Mouse (Mus musculus): ENCODE data around the gene Adad2.

Adad2 gene

GRCm38 (mm10) chr8:119612471-119612870, at the start of gene Adad2:
TSS of gene Adad2 (plus strand) at chr8:119612747.
- DNase-seq (ENCODE audit: extremely low read depth, low read depth, low spot score): no peak

GRCm38 (mm10) chr8:119563849-119564251, 48.7 kb upstream of the Adad2 start:
- DNase-seq (ENCODE audit: extremely low read depth, low read depth, low spot score): no peak

- DNase-seq (ENCODE audit: extremely low read depth, low read depth, low spot score): no peak
Measured at GRCm38 (mm10) chr8:119566367-119566766, 46.2 kb upstream of the Adad2 start.

GRCm38 (mm10) chr8:119568251-119568650, 44.3 kb upstream of the Adad2 start:
- DNase-seq (ENCODE audit: extremely low read depth, low read depth, low spot score): no peak

GRCm38 (mm10) chr8:119568951-119569350, 43.6 kb upstream of the Adad2 start:
- no peak for DNase-seq (ENCODE audit: extremely low read depth, low read depth, low spot score)

- DNase-seq (ENCODE audit: extremely low read depth, low read depth, low spot score): no peak
Measured at GRCm38 (mm10) chr8:119569881-119570280, 42.7 kb upstream of the Adad2 start.

GRCm38 (mm10) chr8:119571135-119571534, 41.4 kb upstream of the Adad2 start:
- no peak for DNase-seq (ENCODE audit: extremely low read depth, low read depth, low spot score)

- no peak for DNase-seq (ENCODE audit: extremely low read depth, low read depth, low spot score)
Measured at GRCm38 (mm10) chr8:119572411-119572810, 40.1 kb upstream of the Adad2 start.

GRCm38 (mm10) chr8:119574437-119575365, 37.8 kb upstream of the Adad2 start, which contains the start of the genes Hsdl1 and Dnaaf1:
TSS of gene Hsdl1 (minus strand) at chr8:119575183.
TSS of gene Dnaaf1 (plus strand) at chr8:119575235.
- DNase-seq (ENCODE audit: extremely low read depth, low read depth, low spot score): no peak

GRCm38 (mm10) chr8:119575366-119575726, 37.2 kb upstream of the Adad2 start:
- DNase-seq (ENCODE audit: extremely low read depth, low read depth, low spot score): no peak

GRCm38 (mm10) chr8:119579096-119579495, 33.5 kb upstream of the Adad2 start:
- no peak for DNase-seq (ENCODE audit: extremely low read depth, low read depth, low spot score)

GRCm38 (mm10) chr8:119580441-119581161, 31.9 kb upstream of the Adad2 start:
- no peak for DNase-seq (ENCODE audit: extremely low read depth, low read depth, low spot score)

GRCm38 (mm10) chr8:119585901-119586300, 26.6 kb upstream of the Adad2 start:
- DNase-seq (ENCODE audit: extremely low read depth, low read depth, low spot score): no peak

- DNase-seq (ENCODE audit: extremely low read depth, low read depth, low spot score): no peak
Measured at GRCm38 (mm10) chr8:119588321-119588720, 24.2 kb upstream of the Adad2 start.

- DNase-seq (ENCODE audit: extremely low read depth, low read depth, low spot score): no peak
Measured at GRCm38 (mm10) chr8:119588844-119589243, 23.7 kb upstream of the Adad2 start.

GRCm38 (mm10) chr8:119590348-119590747, 22.2 kb upstream of the Adad2 start:
- no peak for DNase-seq (ENCODE audit: extremely low read depth, low read depth, low spot score)

GRCm38 (mm10) chr8:119591456-119591855, 21.1 kb upstream of the Adad2 start:
- DNase-seq (ENCODE audit: extremely low read depth, low read depth, low spot score): no peak

GRCm38 (mm10) chr8:119603771-119604170, 8.8 kb upstream of the Adad2 start:
- no peak for DNase-seq (ENCODE audit: extremely low read depth, low read depth, low spot score)

GRCm38 (mm10) chr8:119604398-119604803, 8.1 kb upstream of the Adad2 start:
- DNase-seq (ENCODE audit: extremely low read depth, low read depth, low spot score): no peak

GRCm38 (mm10) chr8:119604996-119605395, 7.6 kb upstream of the Adad2 start, which contains the start of gene Taf1c:
TSS of gene Taf1c (minus strand) at chr8:119605222.
- DNase-seq (ENCODE audit: extremely low read depth, low read depth, low spot score): peak; percentile 37

- no peak for DNase-seq (ENCODE audit: extremely low read depth, low read depth, low spot score)
Measured at GRCm38 (mm10) chr8:119606224-119606623, 6.3 kb upstream of the Adad2 start.

GRCm38 (mm10) chr8:119615096-119615495, 2.5 kb downstream of the Adad2 start:
- DNase-seq (ENCODE audit: extremely low read depth, low read depth, low spot score): no peak

Data from fat pad, adult 2 months (tissue).